Mouse (Mus musculus) urinary bladder, adult 2 months (tissue): ENCODE measurements around the gene Il25. TPM values are rescaled to one million over a fixed set of nuclear protein-coding genes. Genes with fewer than 3 reads are reported as not detected.

Experiments used
- polyA plus RNA-seq: library from polyadenylated mRNA; depleted of rRNA; stranded (reverse); fragments of >200 nt; gene quantifications from 2 replicates; pipeline ENCODE4 v1.2.3, GENCODE M21; 2012; rRNA removed

The Il25 gene
- polyA plus RNA-seq, 1 experiment: 0.07 TPM

Other genes with a start within 250 kb of the Il25 start
- 55.7 and 64.4 TPM in 2 replicates for gene 1700123O20Rik, start 246.5 kb upstream of the Il25 start, polyA plus RNA-seq
- 129 and 169 TPM in 2 replicates for gene Acin1, start 245.8 kb upstream of the Il25 start, polyA plus RNA-seq
- 0.06 and 0.14 TPM in 2 replicates for gene Gm29776, start 233.9 kb upstream of the Il25 start, polyA plus RNA-seq
- 0.40 and 0.47 TPM in 2 replicates for gene Cebpe, start 220.5 kb upstream of the Il25 start, polyA plus RNA-seq
- gene Slc7a8, start 150.7 kb upstream of the Il25 start, polyA plus RNA-seq: 20.0 and 27.4 TPM in 2 replicates
- 0.06 and 0.08 TPM in 2 replicates for gene Rnf212b, start 118.6 kb upstream of the Il25 start, polyA plus RNA-seq
- gene Homez, start 61.7 kb upstream of the Il25 start, polyA plus RNA-seq: 5.0 and 6.4 TPM in 2 replicates
- 9.4 and 13.5 TPM in 2 replicates for gene Ppp1r3e, start 55.1 kb upstream of the Il25 start, polyA plus RNA-seq
- gene Bcl2l2, start 49.3 kb upstream of the Il25 start, polyA plus RNA-seq: 63.7 and 76.7 TPM in 2 replicates
- 0.28 and 0.40 TPM in 2 replicates for gene Gm20521, start 49.3 kb upstream of the Il25 start, polyA plus RNA-seq
- gene Pabpn1, start 40.2 kb upstream of the Il25 start, polyA plus RNA-seq: 278 and 430 TPM in 2 replicates
- 102 and 148 TPM in 2 replicates for gene Slc22a17, start 19.6 kb upstream of the Il25 start, polyA plus RNA-seq
- 46.6 and 52.9 TPM in 2 replicates for gene Efs, start 6.6 kb upstream of the Il25 start, polyA plus RNA-seq
- gene Cmtm5, start 3.6 kb downstream of the Il25 start, polyA plus RNA-seq: 4.2 and 5.1 TPM in 2 replicates
- 0.15 and 0.22 TPM in 2 replicates for gene Myh6, start 34.2 kb downstream of the Il25 start, polyA plus RNA-seq
- gene Gm17428, start 44.2 kb downstream of the Il25 start, polyA plus RNA-seq: not detected in 2 replicates
- gene Myh7, start 61.9 kb downstream of the Il25 start, polyA plus RNA-seq: 0.26 and 0.47 TPM in 2 replicates
- 53.7 and 65.8 TPM in 2 replicates for gene Ngdn, start 82.8 kb downstream of the Il25 start, polyA plus RNA-seq
- gene Zfhx2, start 159.6 kb downstream of the Il25 start, polyA plus RNA-seq: 0.66 and 2.0 TPM in 2 replicates
- 6.6 and 11.6 TPM in 2 replicates for gene Thtpa, start 162.1 kb downstream of the Il25 start, polyA plus RNA-seq
- gene Ap1g2, start 173.9 kb downstream of the Il25 start, polyA plus RNA-seq: 22.5 and 26.6 TPM in 2 replicates
- 2.4 and 2.8 TPM in 2 replicates for gene Jph4, start 184.2 kb downstream of the Il25 start, polyA plus RNA-seq